Mouse (Mus musculus) midbrain, embryonic 12.5 days (tissue): ENCODE results near the gene Mlec. TPM values are rescaled to one million over a fixed set of nuclear protein-coding genes. Genes with fewer than 3 reads are reported as not detected.

ENCODE experiments used
- ATAC-seq: fragments of 200-750 bp; cut with Nextera tagmentation; 2 replicates; pipeline ENCODE4 v1.8.0; 2017; ENCODE audit warnings: low read depth, moderate TSS enrichment, moderate library complexity; ENCODE audit not compliant: low FRiP score
- H3K27ac ChIP-seq: fragments of 300-500 bp; sonication (generic); replicated peaks from 2 replicates; pipeline ENCODE4 v1.5.1; 2016; ENCODE audit warnings: mild to moderate bottlenecking
- H3K27me3 ChIP-seq: fragments of 300-500 bp; sonication (generic); 2 replicates; pipeline ENCODE4 v1.6.1; 2016; ENCODE audit warnings: mild to moderate bottlenecking
- H3K36me3 ChIP-seq: fragments of 300-500 bp; sonication (generic); 2 replicates; pipeline ENCODE4 v1.6.1; 2016
- H3K4me1 ChIP-seq: fragments of 300-500 bp; sonication (generic); 2 replicates; pipeline ENCODE4 v1.6.1; 2016
- H3K4me2 ChIP-seq: fragments of 300-500 bp; sonication (generic); replicated peaks from 2 replicates; pipeline ENCODE4 v1.6.1; 2016; ENCODE audit warnings: mild to moderate bottlenecking, moderate library complexity
- H3K4me3 ChIP-seq: fragments of 300-500 bp; sonication (generic); 2 replicates; pipeline ENCODE4 v1.5.1; 2016; ENCODE audit warnings: mild to moderate bottlenecking
- H3K9ac ChIP-seq: fragments of 300-500 bp; sonication (generic); replicated peaks from 2 replicates; pipeline ENCODE4 v1.6.1; 2016; ENCODE audit warnings: mild to moderate bottlenecking, moderate library complexity
- H3K9me3 ChIP-seq: fragments of 300-500 bp; sonication (generic); 2 replicates; pipeline ENCODE4 v1.6.1; 2016; ENCODE audit warnings: mild to moderate bottlenecking
- WGBS: fragments of 180-500 bp; shearing (Covaris S2); methylation state at CpG from one replicate; pipeline ENCODE4 v1.1.7; 2016; 5-methylcytosine and 5-hydroxymethylcytosine counted together
- polyA plus RNA-seq: library from polyadenylated mRNA; unstranded; fragments of >200 nt; fragmentation: Nextera tagmentation; extraction: Ambion mirVana; gene quantifications from 2 replicates; pipeline ENCODE4 v1.2.1, GENCODE M21; 2016

Mlec gene
- polyA plus RNA-seq, 1 experiment from 2014 or later = 50.0 TPM

DNA sequence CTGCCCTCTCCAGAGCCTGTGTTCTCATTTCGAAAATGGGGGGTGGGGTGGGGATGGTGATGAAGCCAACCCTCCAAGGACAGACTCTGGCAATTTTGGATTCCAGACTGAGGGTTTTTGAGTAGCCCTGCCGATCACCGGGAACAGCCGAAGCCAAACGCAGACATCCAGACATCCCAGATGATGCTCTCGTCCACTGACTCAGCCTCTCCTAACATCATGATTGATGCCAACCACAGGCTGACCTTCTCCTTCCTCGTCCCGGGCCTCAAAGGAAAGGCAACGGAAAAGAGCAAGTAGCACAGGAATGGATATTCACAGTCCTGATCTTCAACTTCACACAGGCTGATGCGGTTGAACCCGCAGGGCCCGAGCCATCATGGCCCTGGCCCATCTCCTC, 32.1 kb upstream of the Mlec start:
- Histone ChIP-seq H3K4me3 (no peak overlapping the region), H3K27me3 (peaks cover 96% of the 10 kb centered on the region), H3K9ac (no peak overlapping the region), H3K9me3 (no peaks in the 10 kb centered on the region), H3K36me3 (no peaks in the 10 kb centered on the region), H3K27ac (no peak overlapping the region), H3K4me1 (peaks cover 44% of the 10 kb centered on the region), H3K4me2 (no peak overlapping the region)
- ATAC-seq = no peak
- WGBS = 86% methylated on average over 12 of the region's 12 CpGs

DNA sequence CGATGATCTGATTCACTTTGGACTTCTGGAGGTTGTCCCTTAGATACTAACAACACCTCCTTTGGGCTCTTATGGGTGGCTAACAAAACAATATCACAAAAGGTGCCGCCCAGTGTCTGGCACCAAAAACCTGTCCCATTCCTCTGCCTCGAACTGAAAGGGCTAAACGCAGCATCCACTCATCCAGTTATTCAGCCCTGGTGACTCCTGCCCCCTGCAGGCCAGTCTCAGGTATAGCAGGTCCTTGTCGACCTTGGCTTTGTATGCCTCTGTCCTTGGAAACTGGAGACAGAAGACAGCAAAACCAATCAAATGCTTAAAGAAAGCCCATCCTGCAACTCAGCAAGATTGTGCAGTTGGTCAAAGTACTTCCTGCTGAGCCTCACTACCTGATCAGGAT, 30.8 kb upstream of the Mlec start:
- H3K4me3 ChIP-seq = no peak overlapping the region
- peaks cover 83% of the 10 kb centered on the region for H3K27me3 ChIP-seq
- H3K4me1 ChIP-seq = peaks cover 43% of the 10 kb centered on the region
- no peak overlapping the region for H3K9ac ChIP-seq
- no peak overlapping the region for H3K4me2 ChIP-seq
- H3K27ac ChIP-seq = no peak overlapping the region
- WGBS = 52% methylated on average over 5 of the region's 5 CpGs
- no peaks in the 10 kb centered on the region for H3K36me3 ChIP-seq
- no peaks in the 10 kb centered on the region for H3K9me3 ChIP-seq
- no peak for ATAC-seq

DNA sequence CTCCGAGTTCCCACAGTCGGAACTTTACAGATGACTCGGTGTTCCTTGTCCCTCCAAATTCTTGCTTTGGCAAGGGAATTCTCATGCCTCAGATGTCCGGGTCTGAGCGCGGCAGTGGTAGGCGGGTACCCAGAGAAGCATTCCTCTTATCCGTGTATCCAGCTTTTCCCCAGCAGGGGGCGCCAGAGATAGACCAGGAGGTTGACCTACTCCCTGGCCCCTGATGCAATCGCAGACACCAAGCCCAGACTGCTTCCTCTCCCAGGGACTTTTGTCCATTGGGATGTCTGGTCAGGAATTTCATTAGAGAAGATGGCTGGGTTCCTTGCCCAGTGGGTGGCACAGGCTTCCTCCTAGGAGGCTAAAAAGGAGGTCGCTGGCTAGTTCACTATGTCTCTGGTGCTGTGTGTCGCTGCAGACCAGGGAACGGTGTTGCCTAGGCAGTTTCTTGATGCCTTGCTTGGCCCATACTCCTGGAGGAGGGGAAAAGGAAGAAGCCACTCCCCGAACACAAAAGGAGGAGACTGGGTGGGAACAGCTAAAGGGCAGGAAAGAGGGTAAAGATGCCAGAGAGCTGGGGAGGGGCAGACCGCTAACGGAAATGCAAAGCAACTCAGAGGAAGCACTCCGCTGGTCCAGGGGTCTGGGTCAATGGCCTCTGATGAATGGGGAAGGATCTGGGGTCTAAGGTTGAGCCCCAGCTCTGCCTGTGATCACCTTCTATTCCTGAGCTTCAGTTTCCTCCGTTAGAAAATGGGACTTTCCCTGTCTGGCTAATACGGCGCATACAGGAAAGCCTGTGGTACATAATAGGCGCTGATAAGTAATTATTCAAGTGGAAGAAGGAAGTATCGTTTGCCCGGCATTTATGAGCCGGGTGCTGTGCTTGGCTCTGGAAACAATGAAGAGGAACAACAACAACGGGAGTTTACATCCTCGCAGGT, 29.5 kb upstream of the Mlec start:
- Histone ChIP-seq H3K9me3 (no peaks in the 10 kb centered on the region), H3K27me3 (peaks cover 69% of the 10 kb centered on the region), H3K9ac (no peak overlapping the region), H3K4me1 (peaks cover 31% of the 10 kb centered on the region), H3K27ac (no peak overlapping the region; the same call in 1 of the 2 replicates), H3K4me3 (peak overlapping the region; percentile 1; the same call in 1 of the 2 replicates), H3K4me2 (peak overlapping the region; percentile 19), H3K36me3 (no peaks in the 10 kb centered on the region)
- WGBS = 21% methylated on average over 26 of the region's 26 CpGs
- peak; percentile 59 for ATAC-seq

DNA sequence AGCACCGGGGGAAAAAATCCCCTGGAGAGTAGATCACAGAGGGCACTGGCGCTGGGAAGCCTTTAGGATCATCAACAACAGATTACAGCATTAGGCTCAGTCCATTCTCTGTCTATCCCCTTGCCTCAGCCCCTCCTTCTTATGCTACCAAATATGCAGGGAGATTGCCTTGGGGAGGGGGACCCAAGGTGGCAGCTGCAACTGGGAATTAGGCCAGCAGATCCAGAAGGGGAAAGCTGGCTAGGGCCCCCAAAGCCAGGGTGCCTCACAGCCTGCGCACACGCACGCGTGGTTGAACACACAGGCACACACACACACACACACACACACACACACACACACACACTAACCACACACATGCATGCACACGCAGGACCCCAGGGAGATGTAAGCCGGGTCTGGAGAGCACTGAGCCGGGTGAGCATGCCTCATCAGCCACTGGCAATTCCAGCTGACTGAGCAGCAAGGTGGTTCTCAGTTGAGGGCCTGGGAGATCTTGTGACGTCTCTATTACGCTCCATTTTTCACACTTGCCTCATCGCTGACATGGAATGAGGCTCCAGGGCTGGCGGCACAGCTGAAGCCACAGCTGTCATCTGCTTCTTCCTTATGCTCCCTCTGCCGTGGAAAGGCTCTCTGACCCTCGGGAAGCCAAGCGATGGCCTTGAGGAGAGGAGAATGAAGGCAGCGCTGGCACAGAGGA, 28.5 kb upstream of the Mlec start:
- WGBS = 42% methylated on average over 17 of the region's 17 CpGs
- H3K9me3 ChIP-seq = no peaks in the 10 kb centered on the region
- 0 out of 2 replicates have a peak overlapping the region, but pooled peaks have one; percentile 1 for H3K4me3 ChIP-seq
- no peak overlapping the region for H3K27ac ChIP-seq
- peak; percentile 38; the same call in 1 of the 2 replicates for ATAC-seq
- H3K9ac ChIP-seq = no peak overlapping the region
- H3K27me3 ChIP-seq = peaks cover 65% of the 10 kb centered on the region
- H3K4me2 ChIP-seq = peak overlapping the region; percentile 19; the same call in 1 of the 2 replicates
- H3K4me1 ChIP-seq = peaks cover 25% of the 10 kb centered on the region
- no peaks in the 10 kb centered on the region for H3K36me3 ChIP-seq

DNA sequence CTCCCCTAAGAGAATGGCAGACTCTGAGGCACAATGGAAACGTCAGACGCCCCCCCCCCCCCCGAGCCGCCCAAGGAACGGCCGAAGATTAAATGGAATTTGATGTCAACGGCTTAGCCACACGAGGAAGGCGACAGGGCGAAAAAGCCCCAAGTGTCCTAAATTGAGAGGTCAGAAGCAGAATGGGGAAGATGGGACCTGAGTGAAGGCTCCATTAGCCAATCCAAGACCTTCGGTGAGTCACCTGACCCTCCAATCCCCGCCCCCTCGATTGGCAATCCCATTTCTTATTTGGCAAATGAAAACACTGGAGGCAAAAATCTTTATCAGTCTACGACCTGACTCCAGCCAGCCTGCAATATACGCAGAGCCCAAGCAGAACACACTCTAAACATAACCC, 26.7 kb upstream of the Mlec start:
- 18% methylated on average over 15 of the region's 15 CpGs for WGBS
- 0 out of 2 replicates have a peak, but pooled peaks have one; percentile 20 for ATAC-seq
- peak overlapping the region; percentile 44 for H3K4me2 ChIP-seq
- peaks cover 25% of the 10 kb centered on the region for H3K4me1 ChIP-seq
- no peaks in the 10 kb centered on the region for H3K9me3 ChIP-seq
- peak overlapping the region; percentile 20; the same call in 1 of the 2 replicates for H3K9ac ChIP-seq
- H3K4me3 ChIP-seq = 0 out of 2 replicates have a peak overlapping the region, but pooled peaks have one; percentile 13
- H3K27me3 ChIP-seq = peaks cover 49% of the 10 kb centered on the region
- H3K36me3 ChIP-seq = no peaks in the 10 kb centered on the region
- peak overlapping the region; percentile 52 for H3K27ac ChIP-seq

DNA sequence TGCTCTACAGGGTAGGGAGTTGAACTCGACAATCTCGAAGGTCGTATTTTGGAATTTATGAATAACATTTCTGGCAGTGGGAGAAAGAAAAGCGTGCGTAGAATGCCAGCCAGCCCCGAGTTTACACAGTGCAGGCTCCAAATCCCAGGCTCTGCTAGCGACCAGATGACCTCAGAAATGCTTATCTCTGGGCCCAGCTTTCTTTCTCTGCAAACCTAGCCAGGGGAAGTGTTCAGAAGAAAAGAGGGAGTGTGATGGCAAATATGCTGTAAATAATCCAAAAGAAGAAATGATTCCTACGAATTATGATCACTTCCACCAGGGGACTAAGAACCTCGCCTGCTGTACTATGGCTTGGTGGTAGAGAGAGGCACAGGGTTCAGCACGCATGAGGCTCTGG, 25.5 kb upstream of the Mlec start:
- Histone ChIP-seq H3K9me3 (no peaks in the 10 kb centered on the region), H3K4me1 (peaks cover 25% of the 10 kb centered on the region), H3K36me3 (no peaks in the 10 kb centered on the region), H3K9ac (no peak overlapping the region), H3K27ac (no peak overlapping the region), H3K4me2 (no peak overlapping the region), H3K27me3 (peaks cover 40% of the 10 kb centered on the region), H3K4me3 (no peak overlapping the region)
- ATAC-seq = no peak
- WGBS = 76% methylated on average over 10 of the region's 10 CpGs

DNA sequence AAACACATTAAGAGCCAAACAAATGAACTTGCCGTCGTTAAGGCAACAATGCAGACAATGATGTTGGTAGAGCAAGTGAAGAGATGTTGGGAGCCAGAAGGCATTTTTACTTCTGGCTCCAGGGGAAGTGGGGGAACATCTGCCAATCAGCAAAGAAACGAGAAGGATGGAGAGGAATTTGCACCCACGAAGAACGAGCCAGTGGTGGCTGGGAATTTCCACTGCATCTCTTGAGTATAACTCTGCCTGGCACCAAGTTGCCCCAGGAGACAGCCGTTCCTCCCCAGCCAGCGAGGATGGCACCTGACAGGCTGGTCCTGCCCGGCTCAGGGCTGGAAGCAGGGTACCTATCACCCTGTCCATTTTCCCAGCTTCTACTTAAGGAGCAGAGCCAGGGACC, 24.9 kb upstream of the Mlec start:
- no peak overlapping the region for H3K27ac ChIP-seq
- 85% methylated on average over 8 of the region's 8 CpGs for WGBS

DNA sequence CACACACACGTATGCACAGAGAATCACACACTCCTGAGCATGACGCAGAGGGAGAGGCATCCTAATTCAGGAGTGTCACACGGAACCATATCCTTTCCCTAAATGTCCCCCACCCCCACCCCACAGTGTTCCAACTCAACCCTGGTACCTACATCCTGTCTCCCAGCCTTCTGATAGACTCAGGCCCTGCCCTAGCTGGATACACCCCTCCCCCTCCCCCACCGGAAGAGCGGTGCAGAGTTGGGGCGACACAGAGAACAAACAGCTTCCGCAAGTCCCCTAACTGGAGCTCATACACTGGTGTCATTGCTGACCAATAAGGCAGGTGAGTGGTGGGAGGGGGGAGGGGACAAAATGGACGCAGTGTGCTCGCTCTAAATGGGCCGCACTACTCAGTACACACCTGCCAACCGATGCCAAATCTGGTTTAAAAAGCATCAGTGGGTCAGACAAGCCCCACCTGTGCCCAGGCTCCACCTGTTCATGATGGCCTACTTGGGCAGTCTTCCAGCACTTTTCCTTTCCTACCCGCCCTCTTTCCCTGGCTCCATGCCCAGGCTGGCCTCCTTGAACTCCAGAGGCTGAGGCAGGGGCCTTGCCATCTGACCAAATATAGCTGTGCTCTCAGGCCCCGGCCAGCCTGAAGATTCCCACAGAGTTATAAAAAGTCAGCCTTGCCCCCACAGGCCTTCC, 23.4 kb upstream of the Mlec start:
- 76% methylated on average over 13 of the region's 13 CpGs for WGBS

More for the DNA sequence above, 24.9 kb upstream of the Mlec start:
- Histone ChIP-seq H3K36me3 (no peaks in the 10 kb centered on the region), H3K4me1 (peaks cover 25% of the 10 kb centered on the region), H3K4me2 (no peak overlapping the region), H3K9ac (no peak overlapping the region), H3K9me3 (no peaks in the 10 kb centered on the region), H3K27me3 (peaks cover 36% of the 10 kb centered on the region), H3K4me3 (no peak overlapping the region)
- ATAC-seq = no peak

DNA sequence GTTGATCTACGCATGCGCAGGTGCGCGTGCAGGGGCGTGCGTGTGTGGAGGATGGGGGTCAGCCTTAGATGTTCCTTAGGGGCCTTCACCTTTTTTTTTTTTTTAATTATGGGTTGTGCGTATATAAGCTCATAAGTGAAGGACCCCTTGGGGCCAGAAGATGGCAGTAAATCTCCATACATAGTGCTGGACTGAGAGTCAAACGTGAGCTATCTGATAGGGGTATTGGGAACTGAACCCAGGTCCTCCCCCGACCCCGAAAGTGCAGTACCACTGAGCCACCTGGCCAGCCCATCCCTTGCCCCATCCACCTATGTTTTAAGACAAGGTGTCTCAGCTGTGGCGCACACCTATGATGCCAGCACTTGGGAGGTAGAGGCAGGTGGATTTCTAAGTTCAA, 21.6 kb upstream of the Mlec start:
- H3K9me3 ChIP-seq = no peaks in the 10 kb centered on the region
- H3K4me1 ChIP-seq = peaks cover 10% of the 10 kb centered on the region
- 93% methylated on average over 11 of the region's 11 CpGs for WGBS
- H3K27me3 ChIP-seq = peaks cover 10% of the 10 kb centered on the region
- no peak for ATAC-seq
- H3K27ac ChIP-seq = no peak overlapping the region
- H3K36me3 ChIP-seq = no peaks in the 10 kb centered on the region
- no peak overlapping the region for H3K4me2 ChIP-seq
- H3K4me3 ChIP-seq = no peak overlapping the region
- no peak overlapping the region for H3K9ac ChIP-seq

More for the DNA sequence above, 23.4 kb upstream of the Mlec start:
- Histone ChIP-seq H3K27me3 (peaks cover 21% of the 10 kb centered on the region), H3K4me1 (peaks cover 11% of the 10 kb centered on the region), H3K4me3 (no peak overlapping the region), H3K4me2 (no peak overlapping the region), H3K9ac (no peak overlapping the region), H3K9me3 (no peaks in the 10 kb centered on the region), H3K27ac (no peak overlapping the region), H3K36me3 (no peaks in the 10 kb centered on the region)
- no peak for ATAC-seq

DNA sequence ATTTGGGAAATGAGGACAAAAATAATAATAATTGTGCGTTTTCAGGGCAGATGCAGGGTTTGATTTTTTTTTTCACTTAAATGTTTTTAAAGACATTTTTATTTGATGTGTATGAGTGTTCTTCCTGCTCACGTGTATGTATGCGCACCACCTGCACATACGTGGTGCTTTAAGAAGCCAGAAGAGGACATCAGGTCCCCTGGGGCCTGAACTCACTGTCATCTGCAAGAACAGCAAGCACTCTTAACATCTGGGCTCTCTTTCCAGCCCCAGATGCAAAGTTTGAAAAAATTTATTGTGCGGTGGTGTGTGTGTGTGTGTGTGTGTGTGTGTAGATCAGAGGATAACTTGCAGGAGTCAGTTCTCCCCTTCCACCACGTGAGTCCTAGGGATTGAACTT, 19.9 kb upstream of the Mlec start:
- 85% methylated on average over 6 of the region's 6 CpGs for WGBS
- ATAC-seq = no peak

DNA sequence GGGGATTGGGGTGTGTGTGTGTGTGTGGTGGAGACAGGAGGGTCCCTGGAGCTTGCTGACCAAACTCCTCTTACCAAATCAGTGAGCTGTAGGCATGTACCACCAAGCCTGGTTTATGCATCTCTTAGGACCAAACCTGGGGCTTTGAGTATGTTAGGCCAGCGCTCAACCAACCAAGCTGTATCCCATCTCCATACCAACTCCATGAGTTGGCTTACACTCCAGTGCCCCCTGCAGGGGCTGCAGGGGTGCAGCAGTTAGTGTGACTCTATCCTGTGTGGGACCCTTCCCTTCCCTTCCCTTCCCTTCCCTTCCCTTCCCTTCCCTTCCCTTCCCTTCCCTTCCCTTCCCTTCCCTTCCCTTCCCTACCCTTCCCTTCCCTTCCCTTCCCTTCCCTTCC, 16.6 kb upstream of the Mlec start:
- Histone ChIP-seq H3K27me3 (peaks cover 3% of the 10 kb centered on the region; the same call in 1 of the 2 replicates), H3K9me3 (no peaks in the 10 kb centered on the region), H3K27ac (no peak overlapping the region), H3K36me3 (no peaks in the 10 kb centered on the region), H3K4me3 (no peak overlapping the region), H3K4me1 (no peaks in the 10 kb centered on the region), H3K9ac (no peak overlapping the region), H3K4me2 (no peak overlapping the region)
- 100% methylated on average over 1 of the region's 1 CpGs for WGBS
- no peak for ATAC-seq

More for the DNA sequence above, 19.9 kb upstream of the Mlec start:
- Histone ChIP-seq H3K9me3 (no peaks in the 10 kb centered on the region), H3K27ac (no peak overlapping the region), H3K27me3 (peaks cover 10% of the 10 kb centered on the region), H3K4me2 (no peak overlapping the region), H3K4me3 (no peak overlapping the region), H3K4me1 (no peaks in the 10 kb centered on the region), H3K36me3 (no peaks in the 10 kb centered on the region), H3K9ac (no peak overlapping the region)
